Comparison of ENCODE assay signal across 19 mouse cellular contexts in the genomic region with DNA sequence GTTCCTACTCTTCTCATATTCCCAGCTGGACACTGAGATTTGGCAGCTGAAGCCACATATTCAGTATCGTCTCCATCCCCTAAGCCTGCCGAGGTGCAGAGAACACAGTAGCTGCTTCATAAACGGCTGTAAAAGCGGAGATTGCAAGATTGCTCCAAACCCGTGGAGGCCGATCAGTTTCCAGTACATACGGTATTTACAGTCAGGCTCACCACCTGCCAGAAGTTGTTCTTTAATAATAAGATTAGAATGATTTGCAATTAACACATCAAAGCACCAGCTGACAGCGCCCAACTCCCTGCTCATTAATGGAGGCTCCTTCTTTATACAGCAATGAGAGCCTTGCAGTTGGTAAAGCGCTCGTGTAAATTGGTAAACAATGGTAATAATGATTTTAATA.
DNase-seq lines count a peak whose midpoint lies in the region; ATAC-seq and TF ChIP-seq lines count a peak whose summit lies in the region.
"Had no signal": no experiment of that assay in that cellular context is flagged by ENCODE, and none has a peak within 500 bp of the region (broad histone marks: within the 10 kb centered on the region; RNA-seq: fewer than 3 reads in every experiment).

No protein-coding gene starts in this region.

- no peak for DNase-seq in layer of hippocampus, adult 2 months (ENCODE audit: low spot score in 2 of 2)
- DNase-seq in layer of hippocampus, adult 11-12 months (ENCODE audit: low spot score) = no peak
- peak; percentile 92 for DNase-seq in brain, embryonic 14.5 days (ENCODE audit: low read depth)
- no peak for DNase-seq in lung, adult 2 months
- no peak for DNase-seq in left cerebral cortex, postnatal 25 days (ENCODE audit: low spot score in 2 of 2)
- DNase-seq: embryo, embryonic 11 days; gastrocnemius, postnatal 14 days; heart, adult 2 months; kidney, adult 18-20 months; kidney, postnatal 10 days; spleen, adult 18-20 months; thymus, adult 2 months had no signal

- TF ChIP-seq POLR2A in brain, embryonic 14.5 days (IDR thresholded peaks at IDR 0.05; ENCODE audit: borderline replicate concordance, extremely low read depth, insufficient read depth, insufficient read length, poor library complexity, severe bottlenecking) = no peak
- TF ChIP-seq POLR2A in lung, adult 2 months (IDR thresholded peaks at IDR 0.05; ENCODE audit: borderline replicate concordance, extremely low read depth, low read depth, low read length) = no peak

- H3K4me2 ChIP-seq in forebrain, embryonic 15.5 days (replicated peaks) = no peak overlapping the region
- no peak overlapping the region for H3K4me2 ChIP-seq in neural tube, embryonic 15.5 days
- H3K4me2 ChIP-seq: heart, embryonic 15.5 days; liver, embryonic 12.5 days; lung, embryonic 15.5 days; stomach, embryonic 15.5 days had no signal

- H3K4me1 ChIP-seq in forebrain, embryonic 15.5 days = peaks cover 27% of the 10 kb centered on the region
- H3K4me1 ChIP-seq in neural tube, embryonic 15.5 days = peaks cover 6% of the 10 kb centered on the region; the same call in 1 of the 2 replicates
- no peaks in the 10 kb centered on the region for H3K4me1 ChIP-seq in lung, adult 2 months (ENCODE audit: control insufficient read depth, insufficient read depth, low read length)
- H3K4me1 ChIP-seq: liver, embryonic 12.5 days; stomach, embryonic 15.5 days had no signal

- no peak overlapping the region for H3K27ac ChIP-seq in layer of hippocampus, adult 2 months
- H3K27ac ChIP-seq in forebrain, embryonic 15.5 days (replicated peaks) = peak overlapping the region; percentile 56
- H3K27ac ChIP-seq in neural tube, embryonic 15.5 days (replicated peaks) = no peak overlapping the region
- H3K27ac ChIP-seq: heart, adult 2 months; heart, embryonic 15.5 days; liver, embryonic 12.5 days; lung, embryonic 15.5 days; macrophage; stomach, embryonic 15.5 days had no signal

- ATAC-seq in forebrain, embryonic 15.5 days (replicated peaks) = peak; percentile 85
- ATAC-seq in neural tube, embryonic 15.5 days (ENCODE audit: low FRiP score) = 0 out of 2 replicates have a peak, but pooled peaks have one; percentile 41
- ATAC-seq: liver, embryonic 12.5 days had no signal

- H3K27me3 ChIP-seq in forebrain, embryonic 15.5 days = no peaks in the 10 kb centered on the region
- H3K27me3 ChIP-seq in neural tube, embryonic 15.5 days (replicated peaks) = no peaks in the 10 kb centered on the region
- H3K27me3 ChIP-seq: heart, embryonic 15.5 days; liver, embryonic 12.5 days; lung, embryonic 15.5 days; stomach, embryonic 15.5 days had no signal

- H3K9ac ChIP-seq in forebrain, embryonic 15.5 days (replicated peaks) = no peak overlapping the region
- H3K9ac ChIP-seq in neural tube, embryonic 15.5 days (replicated peaks) = no peak overlapping the region
- H3K9ac ChIP-seq: heart, embryonic 15.5 days; liver, embryonic 12.5 days; lung, embryonic 15.5 days; stomach, embryonic 15.5 days had no signal

- H3K4me3 ChIP-seq in layer of hippocampus, adult 2 months = peak overlapping the region; percentile 13; the same call in 1 of the 2 replicates
- no peak overlapping the region for H3K4me3 ChIP-seq in forebrain, embryonic 15.5 days
- no peak overlapping the region for H3K4me3 ChIP-seq in neural tube, embryonic 15.5 days (replicated peaks)
- H3K4me3 ChIP-seq in lung, adult 2 months (replicated peaks; ENCODE audit: extremely low read depth, low read depth, low read length) = no peak overlapping the region
- H3K4me3 ChIP-seq: heart, adult 2 months; heart, embryonic 15.5 days; liver, embryonic 12.5 days; lung, embryonic 15.5 days; stomach, embryonic 15.5 days had no signal

- no peaks in the 10 kb centered on the region for H3K9me3 ChIP-seq in forebrain, embryonic 15.5 days
- H3K9me3 ChIP-seq in neural tube, embryonic 15.5 days (replicated peaks) = no peaks in the 10 kb centered on the region
- H3K9me3 ChIP-seq: heart, embryonic 15.5 days; liver, embryonic 12.5 days; lung, embryonic 15.5 days; stomach, embryonic 15.5 days had no signal

- no peaks in the 10 kb centered on the region for H3K36me3 ChIP-seq in forebrain, embryonic 15.5 days
- H3K36me3 ChIP-seq in neural tube, embryonic 15.5 days = no peaks in the 10 kb centered on the region
- H3K36me3 ChIP-seq: heart, embryonic 15.5 days; liver, embryonic 12.5 days; lung, embryonic 15.5 days; stomach, embryonic 15.5 days had no signal

- intact Hi-C loops in left cerebral cortex, postnatal 25 days (cut with DNase I) = no loop called here

- 9% methylated on average over 10 of the region's 10 CpGs for WGBS in forebrain, embryonic 15.5 days
- WGBS in neural tube, embryonic 15.5 days = 49% methylated on average over 10 of the region's 10 CpGs
- WGBS in lung, adult 2 months = 76% methylated on average over 10 of the region's 10 CpGs

- TF ChIP-seq CTCF in layer of hippocampus, adult 2 months (conservative IDR thresholded peaks at IDR 0.05) = no peak
- no peak for TF ChIP-seq CTCF in brain, embryonic 14.5 days (IDR thresholded peaks at IDR 0.05; ENCODE audit: borderline replicate concordance, extremely low read depth, insufficient read depth, insufficient read length)
- TF ChIP-seq CTCF in lung, adult 2 months (IDR thresholded peaks at IDR 0.05; ENCODE audit: insufficient read depth, low read length) = no peak
